Mouse (Mus musculus): ENCODE data around the gene Gm17359.

DNA sequence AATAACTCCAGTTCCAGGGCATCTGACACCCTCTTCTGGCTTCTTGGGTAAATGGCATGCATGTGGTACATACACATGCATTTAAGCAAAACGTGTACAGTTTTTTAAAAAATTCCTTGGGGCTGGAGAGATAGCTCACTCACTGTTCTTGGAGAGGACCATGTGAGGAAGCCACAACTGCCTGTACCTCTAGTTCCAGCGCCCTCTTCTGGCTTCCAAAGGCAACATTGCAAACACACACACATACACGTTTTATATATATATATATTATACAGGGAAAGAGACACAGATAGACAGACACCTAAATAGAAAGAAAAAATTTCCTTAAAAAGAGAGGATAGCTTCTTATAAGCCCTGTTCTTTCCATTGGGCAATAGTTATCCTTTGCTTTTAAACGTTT, 107.4 kb downstream of the Gm17359 start:
- no peak for TF ChIP-seq CTCF (IDR thresholded peaks at IDR 0.05; ENCODE audit: extremely low read depth, insufficient read depth, insufficient read length, insufficient replicate concordance)
- TF ChIP-seq POLR2A (IDR thresholded peaks at IDR 0.05; ENCODE audit: low read depth, low read length) = no peak
